Mouse (Mus musculus) olfactory bulb, adult 2 months (tissue): ENCODE results near the gene Tbx2. TPM values are rescaled to one million over a fixed set of nuclear protein-coding genes. Genes with fewer than 3 reads are reported as not detected.

Source experiments
- H3K27ac ChIP-seq: fragments of 200-500 bp; 2 replicates; pipeline ENCODE4 v1.5.1; 2012; ENCODE audit warnings: low read depth, low read length; ENCODE audit not compliant: insufficient read depth
- H3K4me1 ChIP-seq: fragments of 200-500 bp; 2 replicates; pipeline ENCODE4 v1.6.1; 2012; ENCODE audit warnings: low read length; ENCODE audit not compliant: control insufficient read depth, insufficient read depth
- H3K4me3 ChIP-seq: fragments of 200-500 bp; 2 replicates; pipeline ENCODE4 v1.5.1; 2012; ENCODE audit warnings: mild to moderate bottlenecking, low read depth, low read length, moderate library complexity; ENCODE audit not compliant: insufficient read depth
- CTCF ChIP-seq: fragments of 200-500 bp; IDR thresholded peaks from 2 replicates; pipeline ENCODE4 v1.5.1; 2012; ENCODE audit warnings: low read depth, mild to moderate bottlenecking, low read length, moderate library complexity; ENCODE audit not compliant: insufficient read depth
- POLR2A ChIP-seq: fragments of 200-500 bp; IDR thresholded peaks from 2 replicates; pipeline ENCODE4 v1.6.1; 2012; ENCODE audit warnings: mild to moderate bottlenecking, low read depth, low read length, moderate library complexity; ENCODE audit not compliant: insufficient read depth
- WGBS: fragments of 180-500 bp; shearing (Covaris S2); methylation state at CpG from one replicate; pipeline ENCODE4 v1.1.7; 2018; 5-methylcytosine and 5-hydroxymethylcytosine counted together
- polyA plus RNA-seq: library from polyadenylated mRNA; stranded (reverse); fragments of >200 nt; gene quantifications from 2 replicates; pipeline ENCODE4 v1.2.4, GENCODE M21; 2012; ENCODE audit warnings: low replicate concordance; ENCODE audit not compliant: missing spikeins, insufficient read depth, insufficient read length

Gene Tbx2
- polyA plus RNA-seq, 1 experiment, result not detected

GRCm38 (mm10) chr11:85820959-85821358, 11.4 kb upstream of the Tbx2 start:
- no peak overlapping the region for H3K27ac ChIP-seq
- no peak overlapping the region for H3K4me3 ChIP-seq
- no peaks in the 10 kb centered on the region for H3K4me1 ChIP-seq
- TF ChIP-seq POLR2A (no peak), CTCF (no peak)
- WGBS, result 96% methylated on average over 3 of the region's 3 CpGs

- Histone ChIP-seq H3K4me1 (no peaks in the 10 kb centered on the region), H3K4me3 (no peak overlapping the region), H3K27ac (no peak overlapping the region)
- WGBS, result 95% methylated on average over 9 of the region's 9 CpGs
- no peak for TF ChIP-seq POLR2A
- no peak for TF ChIP-seq CTCF
These were observed 10.7 kb upstream of the Tbx2 start for GRCm38 (mm10) chr11:85821659-85822058.

GRCm38 (mm10) chr11:85823181-85823580, 9.2 kb upstream of the Tbx2 start:
- no peak overlapping the region for H3K4me3 ChIP-seq
- H3K4me1 ChIP-seq, result no peaks in the 10 kb centered on the region
- no peak overlapping the region for H3K27ac ChIP-seq
- WGBS, result 35% methylated on average over 6 of the region's 6 CpGs
- TF ChIP-seq CTCF (peak; percentile 80), POLR2A (no peak)

GRCm38 (mm10) chr11:85823794-85824193, 8.6 kb upstream of the Tbx2 start:
- TF ChIP-seq CTCF, result no peak
- TF ChIP-seq POLR2A, result no peak
- no peak overlapping the region for H3K27ac ChIP-seq
- no peak overlapping the region for H3K4me3 ChIP-seq
- 97% methylated on average over 4 of the region's 4 CpGs for WGBS
- H3K4me1 ChIP-seq, result no peaks in the 10 kb centered on the region

GRCm38 (mm10) chr11:85825031-85825430, 7.3 kb upstream of the Tbx2 start:
- 0 out of 2 replicates have a peak, but pooled peaks cover 4% of the 10 kb centered on the region for H3K4me1 ChIP-seq
- no peak for TF ChIP-seq CTCF
- TF ChIP-seq POLR2A, result no peak
- 92% methylated on average over 10 of the region's 10 CpGs for WGBS

GRCm38 (mm10) chr11:85825823-85826222, 6.5 kb upstream of the Tbx2 start:
- no peak overlapping the region for H3K4me3 ChIP-seq
- no peak overlapping the region for H3K27ac ChIP-seq
- 94% methylated on average over 7 of the region's 7 CpGs for WGBS
- TF ChIP-seq CTCF (no peak), POLR2A (no peak)
- 0 out of 2 replicates have a peak, but pooled peaks cover 6% of the 10 kb centered on the region for H3K4me1 ChIP-seq

More at GRCm38 (mm10) chr11:85825031-85825430, 7.3 kb upstream of the Tbx2 start:
- Histone ChIP-seq H3K4me3 (no peak overlapping the region), H3K27ac (no peak overlapping the region)

- Histone ChIP-seq H3K4me3 (no peak overlapping the region), H3K4me1 (0 out of 2 replicates have a peak, but pooled peaks cover 9% of the 10 kb centered on the region), H3K27ac (no peak overlapping the region)
- TF ChIP-seq CTCF, result no peak
- TF ChIP-seq POLR2A, result no peak
- 81% methylated on average over 9 of the region's 9 CpGs for WGBS
These were observed 5.0 kb upstream of the Tbx2 start for GRCm38 (mm10) chr11:85827342-85827741.

GRCm38 (mm10) chr11:85828691-85829519, 3.4 kb upstream of the Tbx2 start:
- WGBS, result 39% methylated on average over 38 of the region's 38 CpGs
- no peak overlapping the region for H3K4me3 ChIP-seq
- no peak for TF ChIP-seq POLR2A
- TF ChIP-seq CTCF, result no peak
- no peak overlapping the region for H3K27ac ChIP-seq
- 0 out of 2 replicates have a peak, but pooled peaks cover 9% of the 10 kb centered on the region for H3K4me1 ChIP-seq

- no peak overlapping the region for H3K4me3 ChIP-seq
- H3K4me1 ChIP-seq, result 0 out of 2 replicates have a peak, but pooled peaks cover 9% of the 10 kb centered on the region
- no peak overlapping the region for H3K27ac ChIP-seq
- WGBS, result 5% methylated on average over 61 of the region's 61 CpGs
- TF ChIP-seq CTCF, result no peak
- no peak for TF ChIP-seq POLR2A
These were observed 2.6 kb upstream of the Tbx2 start for GRCm38 (mm10) chr11:85829520-85830440.
